Mouse (Mus musculus): Measurements from ENCODE around the gene Fubp1. TPM values are rescaled to one million over a fixed set of nuclear protein-coding genes. Genes with fewer than 3 reads are reported as not detected.

The Fubp1 gene
- polyA plus RNA-seq, 1 experiment from 2014 or later = 232 TPM

GRCm38 (mm10) chr3:152213416-152213815 lies 3.2 kb downstream of the Fubp1 start:
- H3K4me1 ChIP-seq = peaks cover 31% of the 10 kb centered on the region
- peaks cover 16% of the 10 kb centered on the region; the same call in 1 of the 2 replicates for H3K36me3 ChIP-seq (replicated peaks)
- no peaks in the 10 kb centered on the region for H3K9me3 ChIP-seq
- H3K4me2 ChIP-seq = peak overlapping the region; percentile 89
- no peak overlapping the region for H3K27ac ChIP-seq
- H3K4me3 ChIP-seq = peak overlapping the region; percentile 65
- 0 out of 2 replicates have a peak overlapping the region, but pooled peaks have one; percentile 14 for H3K9ac ChIP-seq
- 44% methylated on average over 3 of the region's 3 CpGs for WGBS
- no peaks in the 10 kb centered on the region for H3K27me3 ChIP-seq (replicated peaks)
- no peak for ATAC-seq (replicated peaks)

- Histone ChIP-seq H3K4me1 (no peaks in the 10 kb centered on the region), H3K27ac (no peak overlapping the region), H3K9me3 (no peaks in the 10 kb centered on the region), H3K9ac (no peak overlapping the region), H3K4me3 (no peak overlapping the region), H3K36me3 (replicated peaks) (peaks cover 65% of the 10 kb centered on the region), H3K27me3 (replicated peaks) (no peaks in the 10 kb centered on the region), H3K4me2 (no peak overlapping the region)
- no peak for ATAC-seq (replicated peaks)
Observed at GRCm38 (mm10) chr3:152224918-152225317, 14.7 kb downstream of the Fubp1 start.

GRCm38 (mm10) chr3:152225906-152226305 lies 15.7 kb downstream of the Fubp1 start:
- Histone ChIP-seq H3K36me3 (replicated peaks) (peaks cover 58% of the 10 kb centered on the region), H3K9me3 (no peaks in the 10 kb centered on the region), H3K4me2 (no peak overlapping the region), H3K4me3 (no peak overlapping the region), H3K9ac (no peak overlapping the region), H3K4me1 (no peaks in the 10 kb centered on the region), H3K27ac (no peak overlapping the region), H3K27me3 (replicated peaks) (no peaks in the 10 kb centered on the region)
- ATAC-seq (replicated peaks) = no peak
- 95% methylated on average over 7 of the region's 7 CpGs for WGBS

- Histone ChIP-seq H3K4me1 (no peaks in the 10 kb centered on the region), H3K4me3 (no peak overlapping the region), H3K36me3 (replicated peaks) (peaks cover 44% of the 10 kb centered on the region), H3K27ac (no peak overlapping the region), H3K4me2 (no peak overlapping the region), H3K27me3 (replicated peaks) (no peaks in the 10 kb centered on the region), H3K9me3 (no peaks in the 10 kb centered on the region), H3K9ac (no peak overlapping the region)
- WGBS = 94% methylated on average over 7 of the region's 7 CpGs
- ATAC-seq (replicated peaks) = no peak
Observed at GRCm38 (mm10) chr3:152228843-152229242, 18.6 kb downstream of the Fubp1 start.

GRCm38 (mm10) chr3:152229271-152229670 lies 19.0 kb downstream of the Fubp1 start:
- whole genome bisulfite sequencing = 94% methylated on average over 5 of the region's 5 CpGs
- Histone ChIP-seq H3K27ac (no peak overlapping the region), H3K9ac (no peak overlapping the region), H3K9me3 (no peaks in the 10 kb centered on the region), H3K36me3 (replicated peaks) (peaks cover 39% of the 10 kb centered on the region), H3K4me3 (no peak overlapping the region), H3K4me2 (no peak overlapping the region), H3K27me3 (replicated peaks) (no peaks in the 10 kb centered on the region), H3K4me1 (no peaks in the 10 kb centered on the region)
- ATAC-seq (replicated peaks) = no peak

GRCm38 (mm10) chr3:152231333-152232100 lies 21.3 kb downstream of the Fubp1 start:
- H3K4me1 ChIP-seq = no peaks in the 10 kb centered on the region
- no peaks in the 10 kb centered on the region for H3K9me3 ChIP-seq
- no peak overlapping the region for H3K9ac ChIP-seq
- H3K36me3 ChIP-seq (replicated peaks) = peaks cover 23% of the 10 kb centered on the region; the same call in 1 of the 2 replicates
- 60% methylated on average over 6 of the region's 6 CpGs for WGBS
- no peak overlapping the region for H3K4me2 ChIP-seq
- ATAC-seq (replicated peaks) = no peak
- no peak overlapping the region for H3K4me3 ChIP-seq
- no peak overlapping the region for H3K27ac ChIP-seq
- no peaks in the 10 kb centered on the region for H3K27me3 ChIP-seq (replicated peaks)

- Histone ChIP-seq H3K27ac (no peak overlapping the region), H3K36me3 (replicated peaks) (peaks cover 13% of the 10 kb centered on the region; the same call in 1 of the 2 replicates), H3K4me3 (no peak overlapping the region), H3K4me2 (no peak overlapping the region), H3K9ac (no peak overlapping the region), H3K27me3 (replicated peaks) (no peaks in the 10 kb centered on the region), H3K4me1 (no peaks in the 10 kb centered on the region), H3K9me3 (no peaks in the 10 kb centered on the region)
- 89% methylated on average over 1 of the region's 1 CpGs for WGBS
- ATAC-seq (replicated peaks) = no peak
Observed at GRCm38 (mm10) chr3:152235238-152235637, 25.0 kb downstream of the Fubp1 start.

- Histone ChIP-seq H3K27me3 (replicated peaks) (no peaks in the 10 kb centered on the region), H3K36me3 (replicated peaks) (peaks cover 13% of the 10 kb centered on the region; the same call in 1 of the 2 replicates), H3K4me3 (no peak overlapping the region), H3K9me3 (no peaks in the 10 kb centered on the region), H3K9ac (no peak overlapping the region), H3K4me1 (no peaks in the 10 kb centered on the region), H3K4me2 (no peak overlapping the region), H3K27ac (no peak overlapping the region)
- ATAC-seq (replicated peaks) = no peak
- 98% methylated on average over 1 of the region's 1 CpGs for WGBS
Observed at GRCm38 (mm10) chr3:152235805-152236204, 25.6 kb downstream of the Fubp1 start.

- Histone ChIP-seq H3K4me2 (no peak overlapping the region), H3K27me3 (replicated peaks) (no peaks in the 10 kb centered on the region), H3K36me3 (replicated peaks) (peaks cover 6% of the 10 kb centered on the region; the same call in 1 of the 2 replicates), H3K4me3 (no peak overlapping the region), H3K4me1 (no peaks in the 10 kb centered on the region), H3K27ac (no peak overlapping the region), H3K9me3 (no peaks in the 10 kb centered on the region), H3K9ac (no peak overlapping the region)
- 75% methylated on average over 2 of the region's 2 CpGs for WGBS
- 0 out of 2 replicates have a peak, but pooled peaks have one; percentile 24 for ATAC-seq (replicated peaks)
Observed at GRCm38 (mm10) chr3:152238836-152239235, 28.6 kb downstream of the Fubp1 start.

- Histone ChIP-seq H3K27ac (no peak overlapping the region), H3K36me3 (replicated peaks) (0 out of 2 replicates have a peak, but pooled peaks cover 6% of the 10 kb centered on the region), H3K4me2 (no peak overlapping the region), H3K4me1 (no peaks in the 10 kb centered on the region), H3K4me3 (no peak overlapping the region), H3K27me3 (replicated peaks) (no peaks in the 10 kb centered on the region), H3K9ac (no peak overlapping the region), H3K9me3 (no peaks in the 10 kb centered on the region)
- 94% methylated on average over 1 of the region's 1 CpGs for WGBS
- ATAC-seq (replicated peaks) = 0 out of 2 replicates have a peak, but pooled peaks have one; percentile 39
Observed at GRCm38 (mm10) chr3:152239592-152239991, 29.4 kb downstream of the Fubp1 start.

- H3K27ac ChIP-seq = no peak overlapping the region
- WGBS = 86% methylated on average over 3 of the region's 3 CpGs
- no peaks in the 10 kb centered on the region for H3K27me3 ChIP-seq (replicated peaks)
- ATAC-seq (replicated peaks) = no peak
- H3K36me3 ChIP-seq (replicated peaks) = 0 out of 2 replicates have a peak, but pooled peaks cover 4% of the 10 kb centered on the region
- no peak overlapping the region for H3K4me3 ChIP-seq
- H3K9me3 ChIP-seq = no peaks in the 10 kb centered on the region
- no peaks in the 10 kb centered on the region for H3K4me1 ChIP-seq
- no peak overlapping the region for H3K4me2 ChIP-seq
- H3K9ac ChIP-seq = no peak overlapping the region
Observed at GRCm38 (mm10) chr3:152241098-152241497, 30.9 kb downstream of the Fubp1 start.

- 79% methylated on average over 4 of the region's 4 CpGs for WGBS
- no peaks in the 10 kb centered on the region for H3K9me3 ChIP-seq
- no peak overlapping the region for H3K27ac ChIP-seq
- ATAC-seq (replicated peaks) = no peak
- no peaks in the 10 kb centered on the region for H3K27me3 ChIP-seq (replicated peaks)
- no peak overlapping the region for H3K4me3 ChIP-seq
- H3K36me3 ChIP-seq (replicated peaks) = 0 out of 2 replicates have a peak, but pooled peaks cover under 1% of the 10 kb centered on the region
- no peak overlapping the region for H3K9ac ChIP-seq
- no peaks in the 10 kb centered on the region for H3K4me1 ChIP-seq
- H3K4me2 ChIP-seq = no peak overlapping the region
Observed at GRCm38 (mm10) chr3:152243304-152243703, 33.1 kb downstream of the Fubp1 start.
